Mouse (Mus musculus): ENCODE measurements around the gene Pip. TPM values are rescaled to one million over a fixed set of nuclear protein-coding genes. Genes with fewer than 3 reads are reported as not detected.

The Pip gene
- polyA plus RNA-seq (2011; ENCODE audit: insufficient read depth, insufficient read length, low read depth, missing spikeins): not detected in 2 replicates

GRCm38 (mm10) chr6:41847235-41847634 is at the start of gene Pip:
Pip (plus strand) TSS chr6:41847535.
- no peaks in the 10 kb centered on the region for H3K9me3 ChIP-seq (replicated peaks; ENCODE audit: control insufficient read depth, insufficient read depth, low read length, poor library complexity, severe bottlenecking)
- no peak within 1 kb of the TSS for H3K4me3 ChIP-seq (ENCODE audit: low read depth, low read length)
- no peak for TF ChIP-seq EP300 (IDR thresholded peaks at IDR 0.05; ENCODE audit: insufficient read depth, low read depth, low read length)
- TF ChIP-seq CTCF (IDR thresholded peaks at IDR 0.05; ENCODE audit: low read depth, low read length): no peak
- no peak for TF ChIP-seq POLR2A (IDR thresholded peaks at IDR 0.05; ENCODE audit: insufficient read depth, low read length)
- no peaks in the 10 kb centered on the region for H3K36me3 ChIP-seq (ENCODE audit: control insufficient read depth, insufficient read depth, low read length, poor library complexity, severe bottlenecking)
- H3K4me1 ChIP-seq (ENCODE audit: control insufficient read depth, insufficient read depth, low read length): no peaks in the 10 kb centered on the region
- no peak within 1 kb of the TSS for H3K27ac ChIP-seq (ENCODE audit: insufficient read depth, low read length)
- H3K27me3 ChIP-seq (ENCODE audit: control insufficient read depth, insufficient read depth, low read length, poor library complexity, severe bottlenecking): no peaks in the 10 kb centered on the region
- H3K9ac ChIP-seq (ENCODE audit: low read depth, poor library complexity, severe bottlenecking): no peak within 1 kb of the TSS

- no peak overlapping the region for H3K4me3 ChIP-seq (ENCODE audit: low read depth, low read length)
- no peak overlapping the region for H3K27ac ChIP-seq (ENCODE audit: insufficient read depth, low read length)
- no peak overlapping the region for H3K9ac ChIP-seq (ENCODE audit: low read depth, poor library complexity, severe bottlenecking)
- no peaks in the 10 kb centered on the region for H3K9me3 ChIP-seq (replicated peaks; ENCODE audit: control insufficient read depth, insufficient read depth, low read length, poor library complexity, severe bottlenecking)
- no peaks in the 10 kb centered on the region for H3K4me1 ChIP-seq (ENCODE audit: control insufficient read depth, insufficient read depth, low read length)
- H3K36me3 ChIP-seq (ENCODE audit: control insufficient read depth, insufficient read depth, low read length, poor library complexity, severe bottlenecking): no peaks in the 10 kb centered on the region
- no peaks in the 10 kb centered on the region for H3K27me3 ChIP-seq (ENCODE audit: control insufficient read depth, insufficient read depth, low read length, poor library complexity, severe bottlenecking)
- TF ChIP-seq CTCF (IDR thresholded peaks at IDR 0.05; ENCODE audit: low read depth, low read length) (no peak), POLR2A (IDR thresholded peaks at IDR 0.05; ENCODE audit: insufficient read depth, low read length) (no peak), EP300 (IDR thresholded peaks at IDR 0.05; ENCODE audit: insufficient read depth, low read depth, low read length) (no peak)
Measured at GRCm38 (mm10) chr6:41824086-41824485, 23.2 kb upstream of the Pip start.

GRCm38 (mm10) chr6:41829516-41829915 is 17.8 kb upstream of the Pip start:
- H3K4me1 ChIP-seq (ENCODE audit: control insufficient read depth, insufficient read depth, low read length): no peaks in the 10 kb centered on the region

GRCm38 (mm10) chr6:41852689-41853088 is 5.4 kb downstream of the Pip start, which contains the start of gene Sval2:
Sval2 (plus strand) TSS chr6:41852989.
- H3K9me3 ChIP-seq (replicated peaks; ENCODE audit: control insufficient read depth, insufficient read depth, low read length, poor library complexity, severe bottlenecking): no peaks in the 10 kb centered on the region
- H3K27me3 ChIP-seq (ENCODE audit: control insufficient read depth, insufficient read depth, low read length, poor library complexity, severe bottlenecking): no peaks in the 10 kb centered on the region
- TF ChIP-seq POLR2A (IDR thresholded peaks at IDR 0.05; ENCODE audit: insufficient read depth, low read length): no peak
- no peak for TF ChIP-seq EP300 (IDR thresholded peaks at IDR 0.05; ENCODE audit: insufficient read depth, low read depth, low read length)
- TF ChIP-seq CTCF (IDR thresholded peaks at IDR 0.05; ENCODE audit: low read depth, low read length): no peak
- no peak within 1 kb of the TSS for H3K4me3 ChIP-seq (ENCODE audit: low read depth, low read length)
- H3K4me1 ChIP-seq (ENCODE audit: control insufficient read depth, insufficient read depth, low read length): no peaks in the 10 kb centered on the region
- no peak within 1 kb of the TSS for H3K9ac ChIP-seq (ENCODE audit: low read depth, poor library complexity, severe bottlenecking)
- H3K36me3 ChIP-seq (ENCODE audit: control insufficient read depth, insufficient read depth, low read length, poor library complexity, severe bottlenecking): no peaks in the 10 kb centered on the region
- no peak within 1 kb of the TSS for H3K27ac ChIP-seq (ENCODE audit: insufficient read depth, low read length)

More at GRCm38 (mm10) chr6:41829516-41829915, 17.8 kb upstream of the Pip start:
- Histone ChIP-seq H3K27me3 (ENCODE audit: control insufficient read depth, insufficient read depth, low read length, poor library complexity, severe bottlenecking) (no peaks in the 10 kb centered on the region), H3K4me3 (ENCODE audit: low read depth, low read length) (no peak overlapping the region), H3K36me3 (ENCODE audit: control insufficient read depth, insufficient read depth, low read length, poor library complexity, severe bottlenecking) (no peaks in the 10 kb centered on the region), H3K27ac (ENCODE audit: insufficient read depth, low read length) (no peak overlapping the region), H3K9ac (ENCODE audit: low read depth, poor library complexity, severe bottlenecking) (no peak overlapping the region), H3K9me3 (replicated peaks; ENCODE audit: control insufficient read depth, insufficient read depth, low read length, poor library complexity, severe bottlenecking) (no peaks in the 10 kb centered on the region)
- TF ChIP-seq EP300 (IDR thresholded peaks at IDR 0.05; ENCODE audit: insufficient read depth, low read depth, low read length) (no peak), CTCF (IDR thresholded peaks at IDR 0.05; ENCODE audit: low read depth, low read length) (no peak), POLR2A (IDR thresholded peaks at IDR 0.05; ENCODE audit: insufficient read depth, low read length) (no peak)

GRCm38 (mm10) chr6:41864038-41864437 is 16.7 kb downstream of the Pip start:
- Histone ChIP-seq H3K27me3 (ENCODE audit: control insufficient read depth, insufficient read depth, low read length, poor library complexity, severe bottlenecking) (no peaks in the 10 kb centered on the region), H3K9ac (ENCODE audit: low read depth, poor library complexity, severe bottlenecking) (no peak overlapping the region), H3K4me3 (ENCODE audit: low read depth, low read length) (no peak overlapping the region), H3K27ac (ENCODE audit: insufficient read depth, low read length) (no peak overlapping the region), H3K9me3 (replicated peaks; ENCODE audit: control insufficient read depth, insufficient read depth, low read length, poor library complexity, severe bottlenecking) (no peaks in the 10 kb centered on the region), H3K36me3 (ENCODE audit: control insufficient read depth, insufficient read depth, low read length, poor library complexity, severe bottlenecking) (no peaks in the 10 kb centered on the region), H3K4me1 (ENCODE audit: control insufficient read depth, insufficient read depth, low read length) (no peaks in the 10 kb centered on the region)
- TF ChIP-seq EP300 (IDR thresholded peaks at IDR 0.05; ENCODE audit: insufficient read depth, low read depth, low read length): no peak
- TF ChIP-seq POLR2A (IDR thresholded peaks at IDR 0.05; ENCODE audit: insufficient read depth, low read length): no peak
- TF ChIP-seq CTCF (IDR thresholded peaks at IDR 0.05; ENCODE audit: low read depth, low read length): no peak

Other genes with a start within 250 kb of the Pip start
- 4.0 and 5.7 TPM in 2 replicates for gene Ephb6, start 242.1 kb upstream of the Pip start, polyA plus RNA-seq (2011; ENCODE audit: insufficient read depth, insufficient read length, low read depth, missing spikeins)
- not detected in 2 replicates for gene Trpv6, start 211.1 kb upstream of the Pip start, polyA plus RNA-seq (2011; ENCODE audit: insufficient read depth, insufficient read length, low read depth, missing spikeins)
- gene Trpv5, start 166.8 kb upstream of the Pip start, polyA plus RNA-seq (2011; ENCODE audit: insufficient read depth, insufficient read length, low read depth, missing spikeins): 0.18 TPM in 1 of 2 replicates, not detected in the other
- not detected in 2 replicates for gene Llcfc1, start 163.1 kb upstream of the Pip start, polyA plus RNA-seq (2011; ENCODE audit: insufficient read depth, insufficient read length, low read depth, missing spikeins)
- gene Kel, start 143.2 kb upstream of the Pip start, polyA plus RNA-seq (2011; ENCODE audit: insufficient read depth, insufficient read length, low read depth, missing spikeins): not detected in 2 replicates
- gene Olfr459, start 72.4 kb upstream of the Pip start, polyA plus RNA-seq (2011; ENCODE audit: insufficient read depth, insufficient read length, low read depth, missing spikeins): not detected in 2 replicates
- not detected in 2 replicates for gene Sval2, start 5.5 kb downstream of the Pip start, polyA plus RNA-seq (2011; ENCODE audit: insufficient read depth, insufficient read length, low read depth, missing spikeins)
- gene Sval1, start 104.1 kb downstream of the Pip start, polyA plus RNA-seq (2011; ENCODE audit: insufficient read depth, insufficient read length, low read depth, missing spikeins): not detected in 2 replicates
- gene Sval3, start 120.6 kb downstream of the Pip start, polyA plus RNA-seq (2011; ENCODE audit: insufficient read depth, insufficient read length, low read depth, missing spikeins): not detected in 2 replicates
- gene Sva, start 190.9 kb downstream of the Pip start, polyA plus RNA-seq (2011; ENCODE audit: insufficient read depth, insufficient read length, low read depth, missing spikeins): not detected in 2 replicates